Mouse (Mus musculus) 416B (cell line): ENCODE results near the gene Stat4.
A peak's percentile ranks its signal among the peaks of the same experiment; 100 is the strongest.

Experiments used
- DNase-seq: peaks from one replicate; pipeline ENCODE4 v3.0.0; 2011; ENCODE audit warnings: low read depth

Stat4 gene

GRCm38 (mm10) chr1:52111217-52111616 is 124.3 kb downstream of the Stat4 start:
- no peak for DNase-seq

DNA sequence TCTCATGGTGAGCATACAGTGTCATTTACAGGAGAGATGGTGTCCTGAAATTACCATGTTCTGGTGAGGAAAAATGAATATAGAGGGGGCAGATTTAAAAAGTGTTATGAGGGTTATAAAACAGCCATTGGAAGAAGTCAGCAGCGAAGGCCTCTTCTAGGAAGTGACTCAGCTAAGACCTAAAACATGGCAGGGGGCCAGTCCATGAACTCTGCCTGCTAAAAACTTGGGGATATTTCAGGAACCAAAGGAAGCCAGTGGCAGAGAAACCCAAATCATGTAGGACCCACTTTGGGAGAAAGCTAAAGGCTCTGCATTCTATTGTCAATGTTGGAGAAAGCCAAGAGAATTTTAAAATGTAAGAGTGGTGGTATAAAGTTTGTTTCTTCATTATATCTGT is 125.4 kb downstream of the Stat4 start:
- peak; percentile 66 for DNase-seq

DNA sequence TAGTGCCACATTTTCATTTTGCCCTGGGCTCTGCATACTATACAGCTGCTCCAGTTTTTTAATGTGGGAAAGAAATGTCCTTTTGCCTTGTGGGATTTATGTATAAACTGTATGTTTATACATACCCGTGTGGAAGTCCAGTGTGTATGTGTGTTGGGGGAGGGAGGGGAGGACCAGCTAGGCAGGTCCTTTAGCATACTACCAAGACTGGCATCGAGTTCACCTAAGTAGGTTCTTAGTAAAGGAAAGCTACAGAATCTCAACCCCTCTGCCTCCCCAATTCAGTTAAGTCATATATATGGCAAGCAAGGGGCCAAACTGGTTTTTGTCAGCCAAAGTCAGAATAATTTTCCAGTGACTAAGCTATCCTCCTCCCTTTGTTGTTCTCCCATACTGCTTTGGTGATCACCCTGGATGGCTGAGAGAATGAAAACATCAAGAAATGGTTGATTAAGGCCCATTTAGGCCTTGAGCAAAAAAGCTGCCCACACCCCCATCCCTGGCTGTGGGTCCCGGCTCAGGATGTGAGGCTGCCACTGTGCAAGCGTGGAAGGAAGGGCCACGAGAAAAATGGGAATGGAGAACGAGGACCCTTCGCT is 126.2 kb downstream of the Stat4 start:
- DNase-seq = no peak

GRCm38 (mm10) chr1:52113666-52114069 is 126.7 kb downstream of the Stat4 start:
- DNase-seq = peak; percentile 97

DNA sequence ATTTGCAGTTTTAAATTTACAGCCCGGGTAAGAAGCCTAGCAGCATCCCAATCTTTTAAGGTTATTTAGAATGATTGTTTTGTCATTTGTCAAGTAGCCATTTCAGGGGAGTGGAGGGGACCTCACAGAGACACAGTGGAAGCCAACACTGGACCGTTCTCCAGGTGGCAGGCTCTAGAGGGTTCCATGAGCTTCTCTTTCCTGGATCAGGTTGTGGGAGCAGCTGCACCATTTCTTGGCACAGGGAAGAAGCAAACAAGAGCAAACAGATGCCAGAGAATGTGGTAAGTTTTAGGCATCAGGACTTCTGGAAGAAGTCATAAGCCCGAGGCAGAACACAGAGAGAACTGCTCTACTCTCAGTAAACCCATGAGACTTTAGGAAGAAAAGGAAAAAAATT is 129.5 kb downstream of the Stat4 start:
- no peak for DNase-seq

DNA sequence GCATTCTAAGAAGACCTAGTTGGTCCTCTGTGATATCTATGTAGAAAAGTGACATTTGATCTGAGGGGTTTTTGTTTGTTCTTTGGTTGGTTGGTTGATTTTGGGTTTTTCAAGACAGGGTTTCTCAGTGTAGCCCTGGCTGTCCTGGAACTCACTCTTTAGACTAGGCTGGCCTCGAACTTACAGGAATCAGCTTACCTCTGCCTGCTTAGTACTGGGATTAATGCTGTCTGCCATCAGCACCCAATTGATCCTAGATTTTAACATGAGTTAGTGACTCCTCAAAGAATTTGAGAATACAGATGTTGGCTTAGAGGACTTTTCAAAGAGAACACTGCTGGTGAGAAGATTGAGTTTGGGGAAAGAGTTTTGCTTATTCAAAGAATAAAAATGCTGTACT is 130.8 kb downstream of the Stat4 start:
- no peak for DNase-seq

DNA sequence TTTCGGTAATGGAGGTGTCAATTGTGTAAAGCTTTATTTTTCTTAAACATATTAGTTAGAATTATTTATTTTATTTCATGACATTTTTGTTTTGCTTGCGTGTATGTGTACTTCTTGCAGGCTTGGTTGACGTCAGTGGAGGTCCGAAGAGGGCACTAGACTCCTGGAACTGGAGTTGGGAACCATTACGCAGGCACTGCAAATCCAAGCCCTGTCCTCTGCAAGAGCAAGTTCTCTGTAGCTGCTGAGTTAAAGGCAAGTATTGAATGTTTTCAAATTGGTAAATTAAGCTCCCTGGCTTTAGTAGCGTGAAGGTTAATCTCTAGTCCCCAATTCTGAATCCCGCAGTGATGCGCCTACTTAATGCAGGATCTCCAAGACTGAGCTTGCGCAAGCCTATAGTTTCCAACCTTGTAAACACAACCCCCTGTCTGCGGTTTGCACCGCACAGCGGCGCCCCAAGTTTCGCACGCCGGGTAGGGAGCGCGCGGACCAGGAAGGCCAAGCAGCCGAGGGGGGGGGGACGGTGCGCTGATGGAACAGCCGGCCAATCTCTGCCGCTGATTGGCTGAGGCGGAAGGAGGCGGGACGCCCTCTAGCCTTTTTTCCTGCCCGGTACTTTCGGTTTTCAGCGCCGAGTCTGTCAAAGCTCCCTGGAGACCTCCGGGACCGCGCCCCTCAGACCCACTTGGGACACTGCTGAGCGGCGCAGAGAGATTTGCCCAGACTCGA is 132.1 kb downstream of the Stat4 start, which contains the start of gene Stat1:
Gene Stat1, plus strand, starts transcription at position 581 of the 732 bp plus-strand sequence.
- DNase-seq = peak; percentile 92

- peak; percentile 36 for DNase-seq
These were observed 132.7 kb downstream of the Stat4 start for GRCm38 (mm10) chr1:52119691-52120090.

GRCm38 (mm10) chr1:52120191-52120590 is 133.2 kb downstream of the Stat4 start:
- DNase-seq = no peak

DNA sequence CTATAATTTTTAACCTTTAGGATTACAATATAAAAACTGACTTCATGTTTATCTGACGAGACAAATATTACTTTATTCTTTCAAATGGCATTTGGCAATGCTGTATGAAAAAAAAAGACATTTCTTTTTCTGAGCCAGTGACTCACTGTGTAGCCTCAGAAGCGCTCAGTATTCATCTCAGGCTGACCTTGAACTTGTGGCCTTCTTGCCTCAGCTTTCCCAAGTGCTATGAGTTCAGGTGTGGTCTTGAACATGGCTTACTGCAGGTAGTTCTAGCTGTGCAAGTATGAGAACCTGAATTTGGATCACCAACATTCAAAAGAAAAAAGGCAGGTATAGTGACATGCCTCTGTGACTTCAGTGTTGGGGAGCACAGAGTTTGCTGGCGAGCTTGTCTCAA is 134.1 kb downstream of the Stat4 start:
- peak; percentile 22 for DNase-seq

DNA sequence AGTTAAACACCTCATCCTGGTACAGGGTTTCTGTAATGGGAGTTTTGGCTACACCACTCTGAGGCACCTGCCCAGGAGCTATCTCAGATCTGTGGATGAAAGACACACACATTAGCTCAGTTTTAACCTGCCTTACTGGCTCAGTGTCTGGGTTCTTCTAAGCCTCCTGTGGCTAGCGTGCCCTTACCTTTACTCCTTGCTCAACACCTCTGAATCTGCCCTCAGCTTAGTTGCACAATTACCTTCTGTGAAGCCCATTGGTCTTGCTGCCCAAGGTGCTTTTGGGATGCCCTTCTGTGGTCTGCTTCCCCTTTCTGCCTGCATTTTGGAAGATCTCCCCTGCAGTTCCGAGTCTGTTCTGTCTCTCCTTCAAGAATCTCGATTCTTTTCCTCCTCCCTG is 137.9 kb downstream of the Stat4 start:
- no peak for DNase-seq

- DNase-seq = no peak
These were observed 140.4 kb downstream of the Stat4 start for GRCm38 (mm10) chr1:52127350-52127749.

DNA sequence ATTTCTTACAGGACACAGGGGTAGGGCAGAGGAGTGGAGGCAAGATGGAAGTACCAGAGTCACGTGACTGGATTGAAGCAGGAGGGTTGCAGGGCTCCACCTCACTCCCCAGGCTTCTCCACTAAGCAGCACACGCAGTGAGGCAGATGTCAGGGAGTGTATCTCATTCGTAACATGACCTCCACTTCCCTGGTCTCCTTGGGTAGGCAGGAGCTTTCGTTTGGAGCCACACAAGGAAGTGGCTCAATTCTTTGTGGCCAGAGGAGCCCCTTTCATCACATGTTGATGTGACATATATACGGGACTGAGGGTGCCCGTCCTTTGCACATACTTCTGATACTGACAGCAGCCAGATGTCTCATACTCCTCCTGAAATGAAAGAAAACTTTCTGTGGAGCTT is 142.8 kb downstream of the Stat4 start:
- DNase-seq = peak; percentile 72

DNA sequence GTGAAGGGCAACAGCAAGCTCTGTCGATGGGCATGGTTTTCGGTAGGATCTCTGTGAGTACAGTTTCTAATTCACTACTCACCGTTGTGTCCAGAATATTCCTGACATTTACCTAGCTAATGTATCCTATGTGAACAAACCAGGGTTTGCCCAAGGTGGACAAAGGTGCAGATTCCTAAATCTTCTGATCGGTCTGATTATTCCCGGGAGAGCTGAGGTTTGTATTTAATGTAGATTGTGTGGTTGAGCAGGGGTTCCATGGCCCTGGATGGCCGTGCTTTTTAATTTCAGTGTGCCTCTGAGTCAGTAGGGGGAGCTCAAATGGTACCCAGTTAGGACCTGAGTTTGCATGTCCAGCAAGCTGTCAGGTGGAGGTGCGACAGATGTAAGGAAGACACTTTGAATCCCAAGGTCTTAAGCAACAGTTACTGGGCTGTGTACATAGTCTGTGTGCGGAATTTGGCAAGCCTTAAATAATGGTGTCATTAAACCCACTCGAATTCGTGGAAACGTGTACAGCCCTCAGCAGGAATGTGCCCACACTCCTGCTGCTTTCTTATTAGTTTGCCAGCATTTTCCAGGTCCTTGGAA is 144.9 kb downstream of the Stat4 start:
- no peak for DNase-seq

DNA sequence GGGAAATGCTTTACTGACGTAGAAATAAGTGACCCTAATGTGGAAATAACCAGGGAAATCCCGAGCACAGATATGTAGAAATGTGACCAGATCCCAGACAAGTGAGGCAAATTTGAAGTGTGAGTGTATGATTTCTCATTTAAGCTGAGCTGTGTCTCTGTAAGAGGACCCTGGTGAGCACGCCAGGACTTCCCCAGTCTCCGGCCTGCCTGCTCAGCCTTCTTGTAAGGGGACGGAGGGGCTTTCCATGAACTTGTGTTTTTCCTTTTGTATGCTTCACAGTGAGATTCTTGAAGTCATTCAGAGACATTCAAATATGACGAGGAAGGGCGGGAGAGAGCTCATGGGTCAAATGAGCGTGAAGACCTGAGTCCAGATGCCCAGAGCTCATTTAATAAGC is 146.3 kb downstream of the Stat4 start:
- no peak for DNase-seq

DNA sequence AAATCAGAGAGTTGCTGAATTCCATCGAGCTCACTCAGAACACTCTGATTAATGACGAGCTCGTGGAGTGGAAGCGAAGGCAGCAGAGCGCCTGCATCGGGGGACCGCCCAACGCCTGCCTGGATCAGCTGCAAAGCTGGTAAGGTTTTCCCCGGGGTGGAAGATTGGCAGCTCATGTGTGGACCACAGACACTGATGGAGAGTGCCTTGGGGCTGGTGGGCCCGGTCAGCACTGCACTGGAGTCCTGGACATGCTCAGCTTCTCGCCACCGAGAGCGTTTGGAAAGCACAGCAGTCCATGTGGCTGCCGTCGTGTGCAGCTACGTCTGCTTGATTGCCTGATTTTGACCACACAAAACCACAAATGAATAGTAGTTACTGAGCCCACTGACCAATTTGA is 150.3 kb downstream of the Stat4 start:
- DNase-seq = no peak

DNA sequence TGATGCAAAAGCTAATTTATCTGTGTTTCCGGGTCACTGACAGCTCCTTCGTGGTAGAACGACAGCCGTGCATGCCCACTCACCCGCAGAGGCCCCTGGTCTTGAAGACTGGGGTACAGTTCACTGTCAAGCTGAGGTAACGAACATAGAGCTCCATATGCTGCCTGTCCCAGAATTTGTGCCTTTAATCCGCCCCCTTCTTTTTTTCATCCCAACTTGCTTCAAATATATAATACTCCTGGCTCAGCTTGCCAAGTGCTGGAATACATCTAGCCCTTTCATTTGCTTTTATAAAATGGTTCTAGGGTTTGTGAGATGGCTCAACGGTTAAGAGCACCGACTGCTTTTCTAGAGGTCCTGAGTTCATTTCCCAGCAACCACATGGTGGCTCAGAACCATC is 153.6 kb downstream of the Stat4 start:
- DNase-seq = no peak

DNA sequence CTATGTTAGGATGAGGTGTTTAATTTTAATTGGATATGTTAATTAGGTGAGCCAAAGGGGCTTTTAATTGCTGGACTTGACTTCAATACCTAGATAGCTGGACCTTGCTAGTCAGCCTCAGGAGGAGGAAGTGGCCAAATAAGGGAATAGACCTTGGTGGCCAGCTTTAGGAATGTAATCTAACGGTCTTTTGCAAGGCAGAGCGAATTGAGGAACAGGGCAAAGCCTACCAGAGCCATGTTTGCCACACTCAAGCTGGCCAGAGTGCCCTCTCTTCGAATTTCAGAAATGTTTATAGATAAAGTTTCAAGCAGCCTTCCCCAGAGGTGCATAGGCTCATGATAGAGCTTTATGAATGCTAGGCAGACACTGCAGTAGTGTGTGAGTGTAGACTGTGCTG is 154.5 kb downstream of the Stat4 start:
- DNase-seq = peak; percentile 60

DNA sequence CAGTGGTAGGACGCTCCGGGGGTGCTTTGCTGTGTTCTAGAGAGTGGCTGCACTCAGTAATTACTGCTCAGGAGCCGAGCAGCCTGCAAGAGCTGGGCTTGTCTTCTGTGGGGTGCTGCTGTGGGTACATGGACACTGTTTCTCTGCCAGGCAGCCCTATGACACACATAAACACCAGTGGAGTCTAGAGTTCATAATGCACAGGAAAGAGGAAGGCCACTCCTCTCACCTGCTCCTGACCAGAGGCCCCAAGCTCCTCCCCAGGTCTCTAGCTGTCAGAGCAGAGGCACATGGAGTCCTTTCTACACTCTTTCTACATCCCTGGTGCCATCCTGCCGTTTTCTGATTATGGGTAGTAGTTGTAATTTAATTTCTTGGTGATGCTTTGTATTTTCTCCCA is 155.2 kb downstream of the Stat4 start:
- no peak for DNase-seq

DNA sequence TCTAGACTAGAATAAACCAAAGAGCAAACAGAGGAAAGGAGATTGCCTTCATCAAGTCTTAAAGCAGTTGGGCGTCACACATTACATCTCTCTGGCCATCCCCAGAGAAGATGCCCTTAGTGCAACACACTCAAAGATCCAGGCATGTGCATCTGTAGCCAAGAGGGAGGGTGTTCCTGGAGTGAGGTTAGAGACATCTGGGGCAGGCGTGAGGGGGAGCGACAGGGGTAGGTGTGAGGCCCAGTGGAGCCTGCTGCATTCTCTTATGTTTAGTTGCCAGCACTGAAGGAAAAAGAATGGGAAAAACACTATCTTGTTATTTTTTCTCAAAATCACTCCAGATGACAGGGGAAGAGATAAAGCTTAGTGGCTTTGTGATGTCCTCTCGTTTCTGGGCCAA is 156.2 kb downstream of the Stat4 start:
- no peak for DNase-seq

DNA sequence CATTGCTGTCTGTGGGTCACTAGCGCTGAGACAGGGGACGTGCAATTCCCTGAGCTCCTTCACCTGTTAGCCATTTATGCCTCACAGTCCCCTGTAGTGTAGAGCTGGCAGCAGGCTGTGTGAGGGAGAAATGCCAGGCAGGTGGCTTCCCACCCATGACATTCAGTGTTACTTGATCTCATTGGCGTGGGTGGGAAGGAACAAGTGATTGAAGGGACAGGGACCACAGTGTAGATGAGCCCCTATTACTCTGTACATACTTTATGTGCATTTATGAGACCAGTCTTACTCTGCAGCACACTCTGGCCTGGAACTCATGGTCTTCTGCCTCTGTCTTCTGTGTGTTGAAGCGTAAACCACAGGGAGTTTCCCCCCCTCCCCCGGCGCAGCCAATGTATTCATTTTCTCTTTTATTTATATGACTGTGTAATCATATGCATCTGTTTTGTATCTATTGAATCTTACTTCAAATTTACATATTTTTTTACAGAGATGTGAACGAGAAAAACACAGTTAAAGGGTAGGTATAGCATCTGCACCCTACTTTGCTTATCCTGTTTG is 156.7 kb downstream of the Stat4 start:
- DNase-seq = no peak

GRCm38 (mm10) chr1:52144907-52145306 is 158.0 kb downstream of the Stat4 start:
- DNase-seq = no peak
